Mouse (Mus musculus) regulatory T cell (primary cell): Measurements from ENCODE around the gene Rab3il1.

Experiments used
- in situ Hi-C: fragments of 300-600 bp; cut with MboI, MseI; formaldehyde crosslinking; loops from one replicate; pipeline ENCODE4 v1.15.1; 2025; ENCODE audit warnings: high pct_unique_total_duplicates

Rab3il1 gene

GRCm38 (mm10) chr19:9982151-9982851, 19.2 kb upstream of the Rab3il1 start:
- in situ Hi-C loops: loop anchor here (25.0 kb wide), 1 partner anchor 1095 kb away; the partner anchor contains the start of genes 1810009A15Rik, Ganab, Gm49403 and Gm49416

- in situ Hi-C loops: loop anchor here (25.0 kb wide), 1 partner anchor 1096 kb away; the partner anchor contains the start of genes 1810009A15Rik, Ganab, Gm49403 and Gm49416
Measured at GRCm38 (mm10) chr19:9982852-9983542, 18.5 kb upstream of the Rab3il1 start.

- in situ Hi-C loops: loop anchor here (25.0 kb wide), 1 partner anchor 1097 kb away; the partner anchor contains the start of genes 1810009A15Rik, Ganab, Gm49403 and Gm49416
Measured at GRCm38 (mm10) chr19:9984111-9985055, 17.1 kb upstream of the Rab3il1 start.

- in situ Hi-C loops: loop anchor here (25.0 kb wide), 1 partner anchor 1098 kb away; the partner anchor contains the start of genes 1810009A15Rik, Ganab, Gm49403 and Gm49416
Measured at GRCm38 (mm10) chr19:9985190-9985899, 16.1 kb upstream of the Rab3il1 start.

- in situ Hi-C loops: loop anchor here (25.0 kb wide), 1 partner anchor 1099 kb away; the partner anchor contains the start of genes 1810009A15Rik, Ganab, Gm49403 and Gm49416
Measured at GRCm38 (mm10) chr19:9985900-9986421, 15.5 kb upstream of the Rab3il1 start.

- in situ Hi-C loops: loop anchor here (25.0 kb wide), 1 partner anchor 1100 kb away; the partner anchor contains the start of genes 1810009A15Rik, Ganab, Gm49403 and Gm49416
Measured at GRCm38 (mm10) chr19:9987192-9987591, 14.3 kb upstream of the Rab3il1 start.

- in situ Hi-C loops: loop anchor here (25.0 kb wide), 1 partner anchor 1100 kb away; the partner anchor contains the start of genes 1810009A15Rik, Ganab, Gm49403 and Gm49416
Measured at GRCm38 (mm10) chr19:9987593-9987992, 13.9 kb upstream of the Rab3il1 start.

- in situ Hi-C loops: loop anchor here (25.0 kb wide), 1 partner anchor 1102 kb away; the partner anchor contains the start of genes 1810009A15Rik, Ganab, Gm49403 and Gm49416
Measured at GRCm38 (mm10) chr19:9989171-9989883, 12.1 kb upstream of the Rab3il1 start.

GRCm38 (mm10) chr19:9989884-9990256, 11.6 kb upstream of the Rab3il1 start:
- in situ Hi-C loops: loop anchor here (5.0 to 25.0 kb wide), 3 partner anchors 47 to 1103 kb away; partner anchors contain the start of genes 1810009A15Rik, Ganab, Gm49403 and Gm49416

- in situ Hi-C loops: loop anchor here (5.0 to 25.0 kb wide), 3 partner anchors 46 to 1104 kb away; partner anchors contain the start of genes 1810009A15Rik, Ganab, Gm49403 and Gm49416
Measured at GRCm38 (mm10) chr19:9991304-9991703, 10.2 kb upstream of the Rab3il1 start.

- in situ Hi-C loops: loop anchor here (5.0 to 25.0 kb wide), 3 partner anchors 45 to 1105 kb away; partner anchors contain the start of genes 1810009A15Rik, Ganab, Gm49403 and Gm49416
Measured at GRCm38 (mm10) chr19:9992011-9992958, 9.2 kb upstream of the Rab3il1 start.

GRCm38 (mm10) chr19:9993036-9993656, 8.3 kb upstream of the Rab3il1 start:
- in situ Hi-C loops: loop anchor here (5.0 to 25.0 kb wide), 3 partner anchors 44 to 1106 kb away; partner anchors contain the start of genes 1810009A15Rik, Ganab, Gm49403 and Gm49416

GRCm38 (mm10) chr19:9997204-9998062, 4.0 kb upstream of the Rab3il1 start:
- in situ Hi-C loops: loop anchor here (25.0 kb wide), 1 partner anchor 1110 kb away; the partner anchor contains the start of genes 1810009A15Rik, Ganab, Gm49403 and Gm49416

GRCm38 (mm10) chr19:9998063-9998416, 3.4 kb upstream of the Rab3il1 start:
- in situ Hi-C loops: loop anchor here (25.0 kb wide), 1 partner anchor 1111 kb away; the partner anchor contains the start of genes 1810009A15Rik, Ganab, Gm49403 and Gm49416

GRCm38 (mm10) chr19:9998736-9999486, 2.6 kb upstream of the Rab3il1 start:
- in situ Hi-C loops: loop anchor here (25.0 kb wide), 1 partner anchor 1112 kb away; the partner anchor contains the start of genes 1810009A15Rik, Ganab, Gm49403 and Gm49416
